Mouse (Mus musculus) stomach, embryonic 16.5 days (tissue): ENCODE measurements around the gene Sipa1l3. TPM values are rescaled to one million over a fixed set of nuclear protein-coding genes. Genes with fewer than 3 reads are reported as not detected.

Experiments used
- ATAC-seq: fragments of 200-750 bp; cut with Nextera tagmentation; 2 replicates; pipeline ENCODE4 v1.8.0; 2017; ENCODE audit warnings: moderate number of reproducible peaks, moderate TSS enrichment; ENCODE audit not compliant: insufficient read depth, low FRiP score
- H3K27ac ChIP-seq: fragments of 300-500 bp; sonication (generic); 2 replicates; pipeline ENCODE4 v1.5.1; 2014; ENCODE audit warnings: low read length
- H3K27me3 ChIP-seq: fragments of 300-500 bp; sonication (generic); 2 replicates; pipeline ENCODE4 v1.6.1; 2014; ENCODE audit warnings: low read length, control low read depth, mixed read lengths; ENCODE audit not compliant: control insufficient read depth, insufficient read depth
- H3K36me3 ChIP-seq: fragments of 300-500 bp; sonication (generic); 2 replicates; pipeline ENCODE4 v1.6.1; 2014; ENCODE audit warnings: low read length; ENCODE audit not compliant: control insufficient read depth, insufficient read depth
- H3K4me1 ChIP-seq: fragments of 300-500 bp; sonication (generic); 2 replicates; pipeline ENCODE4 v1.6.1; 2014; ENCODE audit warnings: low read length, control low read depth, mixed read lengths; ENCODE audit not compliant: control insufficient read depth, insufficient read depth
- H3K4me2 ChIP-seq: fragments of 300-500 bp; sonication (generic); 2 replicates; pipeline ENCODE4 v1.6.1; 2014; ENCODE audit warnings: low read depth, low read length, mixed read lengths
- H3K4me3 ChIP-seq: fragments of 300-500 bp; sonication (generic); replicated peaks from 2 replicates; pipeline ENCODE4 v1.5.1; 2014; ENCODE audit warnings: mild to moderate bottlenecking, low read length
- H3K9ac ChIP-seq: fragments of 300-500 bp; sonication (generic); 2 replicates; pipeline ENCODE4 v1.6.1; 2014; ENCODE audit warnings: low read length
- H3K9me3 ChIP-seq: fragments of 300-500 bp; sonication (generic); replicated peaks from 2 replicates; pipeline ENCODE4 v1.6.1; 2016; ENCODE audit warnings: low read length, control low read depth; ENCODE audit not compliant: control insufficient read depth
- WGBS: fragments of 180-500 bp; shearing (Covaris S2); extraction: QIAGEN DNeasy Blood & Tissue Kit; methylation state at CpG from one replicate; pipeline ENCODE4 v1.1.7; 2014; 5-methylcytosine and 5-hydroxymethylcytosine counted together
- polyA plus RNA-seq: library from polyadenylated mRNA; unstranded; fragments of >200 nt; fragmentation: Nextera tagmentation; extraction: Ambion mirVana; gene quantifications from 2 replicates; pipeline ENCODE4 v1.2.1, GENCODE M21; 2015

The Sipa1l3 gene
- polyA plus RNA-seq, 1 experiment from 2014 or later, result 22.2 TPM

GRCm38 (mm10) chr7:29438204-29438603, 80.2 kb downstream of the Sipa1l3 start:
- no peaks in the 10 kb centered on the region for H3K9me3 ChIP-seq
- no peak overlapping the region for H3K4me3 ChIP-seq
- no peaks in the 10 kb centered on the region for H3K36me3 ChIP-seq
- H3K4me1 ChIP-seq, result peaks cover 26% of the 10 kb centered on the region
- no peaks in the 10 kb centered on the region for H3K27me3 ChIP-seq
- no peak for ATAC-seq
- 80% methylated on average over 14 of the region's 14 CpGs for WGBS
- H3K27ac ChIP-seq, result peak overlapping the region; percentile 52
- no peak overlapping the region for H3K4me2 ChIP-seq
- H3K9ac ChIP-seq, result no peak overlapping the region

- Histone ChIP-seq H3K9me3 (no peaks in the 10 kb centered on the region), H3K4me3 (no peak overlapping the region), H3K9ac (0 out of 2 replicates have a peak overlapping the region, but pooled peaks have one; percentile 26), H3K36me3 (no peaks in the 10 kb centered on the region), H3K27ac (peak overlapping the region; percentile 69), H3K4me1 (peaks cover 36% of the 10 kb centered on the region), H3K4me2 (no peak overlapping the region), H3K27me3 (no peaks in the 10 kb centered on the region)
- no peak for ATAC-seq
- WGBS, result 69% methylated on average over 10 of the region's 10 CpGs
Observed at GRCm38 (mm10) chr7:29437072-29437471, 81.4 kb downstream of the Sipa1l3 start.

GRCm38 (mm10) chr7:29434313-29435035, 84.0 kb downstream of the Sipa1l3 start:
- WGBS, result 78% methylated on average over 9 of the region's 9 CpGs
- no peak overlapping the region for H3K4me3 ChIP-seq
- no peak for ATAC-seq
- no peak overlapping the region for H3K9ac ChIP-seq
- no peaks in the 10 kb centered on the region for H3K9me3 ChIP-seq
- no peak overlapping the region for H3K4me2 ChIP-seq
- no peak overlapping the region for H3K27ac ChIP-seq
- H3K4me1 ChIP-seq, result peaks cover 49% of the 10 kb centered on the region
- no peaks in the 10 kb centered on the region for H3K27me3 ChIP-seq
- H3K36me3 ChIP-seq, result no peaks in the 10 kb centered on the region

- WGBS, result 77% methylated on average over 10 of the region's 10 CpGs
- Histone ChIP-seq H3K9ac (no peak overlapping the region), H3K36me3 (no peaks in the 10 kb centered on the region), H3K27ac (no peak overlapping the region), H3K27me3 (no peaks in the 10 kb centered on the region), H3K4me3 (no peak overlapping the region), H3K9me3 (no peaks in the 10 kb centered on the region), H3K4me2 (no peak overlapping the region), H3K4me1 (peaks cover 48% of the 10 kb centered on the region)
- no peak for ATAC-seq
Observed at GRCm38 (mm10) chr7:29433725-29434124, 84.7 kb downstream of the Sipa1l3 start.

GRCm38 (mm10) chr7:29432947-29433553, 85.4 kb downstream of the Sipa1l3 start:
- Histone ChIP-seq H3K9me3 (no peaks in the 10 kb centered on the region), H3K27me3 (no peaks in the 10 kb centered on the region), H3K36me3 (no peaks in the 10 kb centered on the region), H3K4me3 (no peak overlapping the region), H3K27ac (no peak overlapping the region), H3K4me2 (no peak overlapping the region), H3K9ac (peak overlapping the region; percentile 6; the same call in 1 of the 2 replicates), H3K4me1 (peaks cover 42% of the 10 kb centered on the region; the same call in 1 of the 2 replicates)
- no peak for ATAC-seq
- WGBS, result 72% methylated on average over 11 of the region's 11 CpGs

GRCm38 (mm10) chr7:29432180-29432946, 86.1 kb downstream of the Sipa1l3 start:
- H3K9ac ChIP-seq, result peak overlapping the region; percentile 6; the same call in 1 of the 2 replicates
- H3K4me1 ChIP-seq, result peaks cover 38% of the 10 kb centered on the region; the same call in 1 of the 2 replicates
- H3K27me3 ChIP-seq, result no peaks in the 10 kb centered on the region
- no peaks in the 10 kb centered on the region for H3K9me3 ChIP-seq
- 52% methylated on average over 15 of the region's 15 CpGs for WGBS
- peak; percentile 22; the same call in 1 of the 2 replicates for ATAC-seq
- H3K4me2 ChIP-seq, result no peak overlapping the region
- H3K36me3 ChIP-seq, result no peaks in the 10 kb centered on the region
- no peak overlapping the region for H3K4me3 ChIP-seq
- H3K27ac ChIP-seq, result 0 out of 2 replicates have a peak overlapping the region, but pooled peaks have one; percentile 9

- ATAC-seq, result no peak
- Histone ChIP-seq H3K4me3 (no peak overlapping the region), H3K4me2 (no peak overlapping the region), H3K27ac (no peak overlapping the region), H3K27me3 (no peaks in the 10 kb centered on the region), H3K36me3 (no peaks in the 10 kb centered on the region), H3K9ac (no peak overlapping the region), H3K9me3 (no peaks in the 10 kb centered on the region), H3K4me1 (peaks cover 32% of the 10 kb centered on the region)
- 38% methylated on average over 6 of the region's 6 CpGs for WGBS
Observed at GRCm38 (mm10) chr7:29430739-29431211, 87.7 kb downstream of the Sipa1l3 start.

GRCm38 (mm10) chr7:29426056-29426455, 92.4 kb downstream of the Sipa1l3 start:
- Histone ChIP-seq H3K9me3 (no peaks in the 10 kb centered on the region), H3K4me2 (no peak overlapping the region), H3K27ac (peak overlapping the region; percentile 81), H3K36me3 (no peaks in the 10 kb centered on the region), H3K4me3 (no peak overlapping the region), H3K9ac (no peak overlapping the region), H3K27me3 (no peaks in the 10 kb centered on the region), H3K4me1 (peaks cover 34% of the 10 kb centered on the region)
- ATAC-seq, result no peak
- WGBS, result 79% methylated on average over 8 of the region's 8 CpGs
